ENCODE assay signal across 11 mouse cellular contexts in genomic region chr4:101692892-101693291, GRCm38 (mm10). TPM values are rescaled to one million over a fixed set of nuclear protein-coding genes. Genes with fewer than 3 reads are reported as not detected.
A peak's percentile ranks its signal among the peaks of the same experiment; 100 is the strongest.
DNase-seq lines count a peak whose midpoint lies in the region.
"Had no signal": no experiment of that assay in that cellular context is flagged by ENCODE, and none has a peak within 500 bp of the region (broad histone marks: within the 10 kb centered on the region; RNA-seq: fewer than 3 reads in every experiment).

No protein-coding gene starts in this region.

- H3K4me1 ChIP-seq in limb, embryonic 10.5 days = no peaks in the 10 kb centered on the region

- H3K27me3 ChIP-seq in limb, embryonic 10.5 days (ENCODE audit: low read depth, poor library complexity, severe bottlenecking) = no peaks in the 10 kb centered on the region

- peak; percentile 33 to 47 for DNase-seq in cerebellum, postnatal 10 days
- DNase-seq in cerebellum, adult 9-10 months = no peak
- peak; percentile 6 for DNase-seq in left cerebral cortex, adult 11 months (ENCODE audit: low spot score)
- DNase-seq in left cerebral cortex, adult 8-10 months (ENCODE audit: low spot score in 2 of 2) = no peak
- peak; percentile 46 to 48 for DNase-seq in layer of hippocampus, postnatal 36 days
- DNase-seq in right cerebral cortex, postnatal 10 days (ENCODE audit: low spot score in 2 of 2) = peak; percentile 27 to 33
- no peak for DNase-seq in urinary bladder, postnatal 10 days (ENCODE audit: low spot score)
- no peak for DNase-seq in limb, embryonic 10.5 days (ENCODE audit: low spot score)
- DNase-seq: thymus, postnatal 4 days had no signal

- no peaks in the 10 kb centered on the region for H3K9me3 ChIP-seq in limb, embryonic 10.5 days (replicated peaks)
- H3K9me3 ChIP-seq: G1E had no signal

- 75% methylated on average over 4 of the region's 4 CpGs for WGBS in limb, embryonic 10.5 days

- no peak overlapping the region for H3K4me3 ChIP-seq in limb, embryonic 10.5 days

- no peak overlapping the region for H3K27ac ChIP-seq in limb, embryonic 10.5 days
- H3K27ac ChIP-seq: hindbrain, embryonic 14.5 days had no signal

- H3K36me3 ChIP-seq in limb, embryonic 10.5 days = no peaks in the 10 kb centered on the region
- H3K36me3 ChIP-seq: G1E had no signal

RNA-seq across cellular contexts. Expression of gene Lepr, which starts 24.3 kb away (rescaled TPM):
- total RNA-seq in left cerebral cortex, adult 8-10 months (2022) = 1 to 10 TPM; 3.3 to 5.6 (median 4.4) TPM
- 1 to 10 TPM; 1.9 to 3.0 TPM for total RNA-seq in layer of hippocampus, postnatal 36 days (2021)
- 1.3 and 3.2 TPM in 2 replicates for polyA plus RNA-seq in limb, embryonic 10.5 days (2016; fragmentation: Nextera tagmentation; extraction: Ambion mirVana)
- polyA plus RNA-seq: G1E had no signal

RNA-seq across cellular contexts. Expression of gene Leprot, which starts 45.4 kb away (rescaled TPM):
- total RNA-seq in left cerebral cortex, adult 8-10 months (2022) = 10 to 100 TPM; 26.1 to 28.0 (median 27.1) TPM
- total RNA-seq in layer of hippocampus, postnatal 36 days (2021) = 10 to 100 TPM; 26.3 to 27.9 TPM
- 54.6 and 64.8 TPM in 2 replicates for polyA plus RNA-seq in limb, embryonic 10.5 days (2016; fragmentation: Nextera tagmentation; extraction: Ambion mirVana)

Comparison
In these comparisons a context has a peak if more than half of its experiments do, and no peak if none do; other contexts are left out.
1. DNase-seq: peak in cerebellum, postnatal 10 days (2 of 2), left cerebral cortex, adult 11 months (single experiment), layer of hippocampus, postnatal 36 days (2 of 2) and right cerebral cortex, postnatal 10 days (2 of 2); none in cerebellum, adult 9-10 months (single experiment), left cerebral cortex, adult 8-10 months (0 of 2), urinary bladder, postnatal 10 days (single experiment) and limb, embryonic 10.5 days (single experiment).